Mouse (Mus musculus) embryonic facial prominence, embryonic 10.5 days (tissue): ENCODE results near the gene Cct3. TPM values are rescaled to one million over a fixed set of nuclear protein-coding genes. Genes with fewer than 3 reads are reported as not detected.

Source experiments
- DNase-seq: peaks from one replicate; pipeline ENCODE4 v3.0.0-alpha.2; 2017; ENCODE audit warnings: low spot score
- H3K27ac ChIP-seq: fragments of 300-500 bp; sonication (generic); replicated peaks from 2 replicates; pipeline ENCODE4 v1.5.1; 2016; ENCODE audit warnings: mild to moderate bottlenecking
- H3K27me3 ChIP-seq: fragments of 300-500 bp; sonication (generic); replicated peaks from 2 replicates; pipeline ENCODE4 v1.6.1; 2016; ENCODE audit warnings: low read depth, mild to moderate bottlenecking; ENCODE audit not compliant: poor library complexity, severe bottlenecking
- H3K36me3 ChIP-seq: fragments of 300-500 bp; sonication (generic); replicated peaks from 2 replicates; pipeline ENCODE4 v1.6.1; 2016; ENCODE audit warnings: mild to moderate bottlenecking, moderate library complexity
- H3K4me1 ChIP-seq: fragments of 300-500 bp; sonication (generic); 2 replicates; pipeline ENCODE4 v1.6.1; 2016
- H3K4me3 ChIP-seq: fragments of 300-500 bp; sonication (generic); 2 replicates; pipeline ENCODE4 v1.5.1; 2016; ENCODE audit warnings: mild to moderate bottlenecking, moderate library complexity
- H3K9me3 ChIP-seq: fragments of 300-500 bp; sonication (generic); 2 replicates; pipeline ENCODE4 v1.6.1; 2016; ENCODE audit warnings: mild to moderate bottlenecking
- WGBS: fragments of 180-500 bp; shearing (Covaris S2); methylation state at CpG from one replicate; pipeline ENCODE4 v1.1.7; 2016; 5-methylcytosine and 5-hydroxymethylcytosine counted together
- polyA plus RNA-seq: library from polyadenylated mRNA; unstranded; fragments of >200 nt; fragmentation: Nextera tagmentation; extraction: Ambion mirVana; gene quantifications from 2 replicates; pipeline ENCODE4 v1.2.1, GENCODE M21; 2016

The Cct3 gene
- polyA plus RNA-seq, 1 experiment from 2014 or later = 862 TPM

DNA sequence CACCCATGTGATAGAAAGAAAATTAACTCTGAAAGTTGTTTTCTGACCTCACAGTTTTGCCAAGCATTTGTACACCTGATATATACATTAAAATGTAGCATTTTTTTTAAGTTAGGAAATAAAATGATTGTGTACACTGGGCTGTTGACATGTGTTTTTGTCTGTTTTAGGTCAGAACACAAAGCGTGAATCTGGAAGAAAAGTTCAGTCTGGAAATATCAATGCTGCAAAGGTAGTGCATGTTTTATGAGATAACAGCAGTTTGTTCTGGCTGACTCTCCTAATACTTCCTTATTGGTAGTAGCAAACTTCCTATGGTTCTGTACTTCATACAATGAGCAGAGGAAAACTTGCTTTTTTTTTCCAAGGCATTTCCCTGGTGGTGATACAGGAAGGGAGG lies 2.3 kb downstream of the Cct3 start:
- H3K27me3 ChIP-seq = no peaks in the 10 kb centered on the region
- H3K4me3 ChIP-seq = peak overlapping the region; percentile 17; the same call in 1 of the 2 replicates
- no peak for DNase-seq
- H3K27ac ChIP-seq = no peak overlapping the region
- 92% methylated on average over 1 of the region's 1 CpGs for WGBS
- no peaks in the 10 kb centered on the region for H3K9me3 ChIP-seq
- peaks cover 56% of the 10 kb centered on the region for H3K36me3 ChIP-seq
- H3K4me1 ChIP-seq = peaks cover 20% of the 10 kb centered on the region

DNA sequence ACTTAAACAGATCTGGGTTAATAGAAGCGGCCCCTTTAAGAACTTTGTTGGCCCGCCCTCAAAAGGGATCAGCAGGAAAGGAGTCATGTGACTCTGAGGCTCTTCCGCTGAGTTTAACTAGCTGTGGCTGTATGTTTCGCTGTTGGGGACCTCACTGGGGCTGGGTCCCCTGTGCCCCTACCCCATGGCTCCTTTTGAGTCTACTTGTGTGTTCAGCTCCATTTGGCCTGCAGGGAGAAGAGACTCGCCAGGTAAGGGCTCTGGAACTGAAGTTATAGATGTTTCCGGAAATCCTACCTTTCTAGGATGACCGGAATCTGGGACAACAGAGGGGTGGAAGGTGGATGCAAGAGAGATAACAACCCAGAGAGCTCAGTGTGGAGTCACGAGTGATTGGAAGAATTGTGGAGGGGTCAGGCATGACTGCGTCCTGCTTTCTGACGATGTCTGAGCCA lies 28.1 kb downstream of the Cct3 start, which contains the start of gene Glmp:
Gene Glmp, plus strand, starts transcription at position 73 of the 455 bp plus-strand sequence.
- peak within 1 kb of the TSS; percentile 85 for H3K27ac ChIP-seq
- H3K4me3 ChIP-seq = peak within 1 kb of the TSS; percentile 87
- 3% methylated on average over 10 of the region's 10 CpGs for WGBS
- H3K4me1 ChIP-seq = peaks cover 17% of the 10 kb centered on the region
- H3K9me3 ChIP-seq = no peaks in the 10 kb centered on the region
- peak; percentile 70 for DNase-seq
- no peaks in the 10 kb centered on the region for H3K27me3 ChIP-seq
- peaks cover 84% of the 10 kb centered on the region for H3K36me3 ChIP-seq

DNA sequence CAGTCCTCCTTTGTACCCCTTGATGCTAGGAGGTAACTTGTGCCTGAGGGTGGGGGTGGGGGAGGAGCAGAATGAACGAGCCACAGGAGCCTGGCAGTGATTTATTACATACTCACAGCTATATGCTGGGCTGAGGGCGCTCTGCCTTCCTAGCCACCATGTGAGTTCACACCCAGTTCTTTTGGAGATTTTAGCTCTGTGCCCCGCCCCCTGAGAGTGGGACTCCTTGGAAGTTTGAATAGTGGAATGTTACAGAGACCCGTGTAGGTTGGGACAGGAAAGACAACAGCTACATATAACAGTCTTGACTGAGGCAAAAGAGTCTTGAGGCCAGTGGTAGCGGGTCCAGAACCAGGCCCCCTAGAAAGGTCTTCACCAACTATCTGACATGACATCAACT lies 32.0 kb downstream of the Cct3 start:
- Histone ChIP-seq H3K36me3 (peaks cover 68% of the 10 kb centered on the region), H3K4me1 (peaks cover 29% of the 10 kb centered on the region), H3K27ac (no peak overlapping the region), H3K27me3 (no peaks in the 10 kb centered on the region), H3K4me3 (no peak overlapping the region), H3K9me3 (no peaks in the 10 kb centered on the region)
- WGBS = 85% methylated on average over 5 of the region's 5 CpGs
- DNase-seq = no peak

DNA sequence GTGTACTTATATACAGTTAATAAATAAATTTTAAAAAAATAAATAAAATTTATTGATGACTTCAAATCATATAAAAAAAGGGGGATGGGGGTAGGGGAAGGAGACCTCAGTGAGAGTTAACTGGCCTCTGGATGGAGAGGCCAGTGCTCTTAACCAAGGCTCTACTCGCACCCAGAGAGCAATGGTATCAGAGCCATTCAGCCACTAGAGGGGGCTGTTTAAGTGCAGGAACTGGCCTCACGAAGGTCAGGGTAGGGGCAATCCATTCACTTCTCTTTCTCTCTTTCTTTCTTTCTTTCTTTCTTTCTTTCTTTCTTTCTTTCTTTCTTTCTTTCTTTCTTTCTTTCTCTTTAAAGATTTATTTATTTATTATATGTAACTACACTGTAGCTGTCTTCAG lies 34.4 kb downstream of the Cct3 start:
- Histone ChIP-seq H3K4me3 (no peak overlapping the region), H3K36me3 (peaks cover 60% of the 10 kb centered on the region), H3K27ac (no peak overlapping the region), H3K9me3 (no peaks in the 10 kb centered on the region), H3K27me3 (no peaks in the 10 kb centered on the region), H3K4me1 (peaks cover 29% of the 10 kb centered on the region)
- 43% methylated on average over 2 of the region's 2 CpGs for WGBS
- peak; percentile 49 for DNase-seq

DNA sequence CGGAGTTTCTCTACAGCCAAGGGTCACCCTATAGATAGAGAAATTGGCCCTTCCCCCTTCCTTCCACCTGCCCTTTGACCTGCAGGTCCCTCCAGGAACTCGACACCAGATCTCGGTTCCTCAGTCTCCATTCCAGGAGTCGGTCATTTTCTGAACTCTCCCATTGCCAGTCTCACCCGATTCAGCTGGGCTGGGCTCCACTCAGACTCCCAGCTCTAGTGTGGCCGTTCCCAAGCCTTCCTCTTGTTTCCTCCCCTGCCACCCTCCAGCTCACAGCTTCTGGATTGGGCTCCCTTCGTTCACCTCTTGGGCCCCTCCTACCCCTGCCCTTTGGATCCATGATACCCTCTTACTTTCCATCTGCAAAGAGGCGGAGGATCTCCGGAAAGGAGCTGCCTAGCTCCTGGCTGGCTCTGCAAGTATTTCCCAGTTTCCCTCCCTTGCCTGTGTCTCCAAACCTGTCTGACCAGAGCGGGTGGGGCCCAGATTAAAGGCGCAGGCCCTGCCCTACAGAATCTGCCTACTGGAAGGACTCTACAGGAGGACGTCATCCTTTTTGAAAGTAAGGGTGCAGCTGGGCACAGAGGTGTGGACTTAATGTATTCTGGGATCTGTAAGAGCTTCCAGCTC lies 37.2 kb downstream of the Cct3 start:
- Histone ChIP-seq H3K27me3 (no peaks in the 10 kb centered on the region), H3K27ac (peak overlapping the region; percentile 94), H3K4me1 (peaks cover 41% of the 10 kb centered on the region), H3K36me3 (peaks cover 49% of the 10 kb centered on the region), H3K9me3 (no peaks in the 10 kb centered on the region), H3K4me3 (peak overlapping the region; percentile 78; the same call in 1 of the 2 replicates)
- 49% methylated on average over 12 of the region's 12 CpGs for WGBS
- DNase-seq = peak; percentile 29

DNA sequence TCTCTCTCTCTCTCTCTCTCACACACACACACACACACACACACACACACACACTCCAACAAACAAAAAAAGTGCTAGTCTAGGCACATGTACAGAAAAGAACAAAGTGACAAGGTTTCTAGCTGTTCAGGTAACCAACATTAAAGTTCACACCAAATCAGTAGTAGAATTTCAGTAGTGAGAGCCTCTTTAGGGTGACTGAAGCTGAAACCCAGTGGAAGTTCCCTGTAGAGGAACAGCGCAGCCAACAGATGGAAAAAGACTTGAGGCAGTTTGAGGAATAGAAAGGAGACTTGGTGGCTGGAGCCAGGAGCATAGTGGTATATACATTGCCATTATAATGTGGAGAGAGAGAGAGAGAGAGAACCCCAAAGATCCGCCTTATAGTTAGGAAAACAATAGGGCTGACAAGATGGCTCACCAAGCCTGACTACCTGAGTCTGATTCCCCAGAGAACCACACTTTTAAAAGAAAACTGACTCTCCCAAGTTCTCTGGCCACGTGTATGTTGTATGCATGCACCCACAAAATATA lies 38.1 kb downstream of the Cct3 start:
- peak overlapping the region; percentile 94 for H3K27ac ChIP-seq
- 42% methylated on average over 3 of the region's 3 CpGs for WGBS
- DNase-seq = no peak

DNA sequence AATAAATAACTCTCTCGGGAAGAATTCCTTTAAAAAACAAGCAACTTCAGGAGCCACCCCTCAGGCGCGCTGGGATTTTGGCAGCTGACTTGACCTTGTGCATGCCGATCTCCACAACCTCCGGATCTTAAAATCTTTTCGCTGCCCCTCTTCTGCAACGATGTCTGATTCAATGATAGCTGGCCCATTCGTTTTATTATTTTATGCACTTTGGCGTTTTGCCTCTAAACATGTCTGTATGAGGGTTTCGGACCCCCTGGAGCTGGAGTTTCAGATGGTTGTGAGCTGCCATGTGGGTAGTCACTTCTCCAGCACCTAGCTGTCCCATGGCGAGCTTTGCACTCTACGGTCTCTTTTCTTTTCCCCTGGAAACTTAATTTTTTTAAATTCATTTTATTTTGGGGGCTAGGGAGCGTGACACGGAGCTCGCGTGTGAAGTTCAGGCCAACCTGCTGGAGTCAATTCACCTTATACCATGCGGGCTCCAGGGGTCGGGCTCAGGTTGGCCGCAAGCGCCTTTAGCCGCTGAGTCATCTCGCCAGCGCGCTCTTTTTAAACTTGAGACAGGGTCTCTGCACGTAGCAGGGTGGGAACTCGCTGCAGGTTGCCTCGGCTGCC lies 38.6 kb downstream of the Cct3 start:
- 2% methylated on average over 27 of the region's 27 CpGs for WGBS
- no peaks in the 10 kb centered on the region for H3K9me3 ChIP-seq
- no peaks in the 10 kb centered on the region for H3K27me3 ChIP-seq
- peaks cover 39% of the 10 kb centered on the region for H3K36me3 ChIP-seq
- peak overlapping the region; percentile 94 for H3K27ac ChIP-seq
- peak overlapping the region; percentile 78 for H3K4me3 ChIP-seq
- DNase-seq = no peak
- H3K4me1 ChIP-seq = peaks cover 41% of the 10 kb centered on the region

More for the DNA sequence above, 38.1 kb downstream of the Cct3 start:
- H3K4me1 ChIP-seq = peaks cover 41% of the 10 kb centered on the region
- no peaks in the 10 kb centered on the region for H3K27me3 ChIP-seq
- H3K9me3 ChIP-seq = no peaks in the 10 kb centered on the region
- peak overlapping the region; percentile 78 for H3K4me3 ChIP-seq
- peaks cover 43% of the 10 kb centered on the region for H3K36me3 ChIP-seq

DNA sequence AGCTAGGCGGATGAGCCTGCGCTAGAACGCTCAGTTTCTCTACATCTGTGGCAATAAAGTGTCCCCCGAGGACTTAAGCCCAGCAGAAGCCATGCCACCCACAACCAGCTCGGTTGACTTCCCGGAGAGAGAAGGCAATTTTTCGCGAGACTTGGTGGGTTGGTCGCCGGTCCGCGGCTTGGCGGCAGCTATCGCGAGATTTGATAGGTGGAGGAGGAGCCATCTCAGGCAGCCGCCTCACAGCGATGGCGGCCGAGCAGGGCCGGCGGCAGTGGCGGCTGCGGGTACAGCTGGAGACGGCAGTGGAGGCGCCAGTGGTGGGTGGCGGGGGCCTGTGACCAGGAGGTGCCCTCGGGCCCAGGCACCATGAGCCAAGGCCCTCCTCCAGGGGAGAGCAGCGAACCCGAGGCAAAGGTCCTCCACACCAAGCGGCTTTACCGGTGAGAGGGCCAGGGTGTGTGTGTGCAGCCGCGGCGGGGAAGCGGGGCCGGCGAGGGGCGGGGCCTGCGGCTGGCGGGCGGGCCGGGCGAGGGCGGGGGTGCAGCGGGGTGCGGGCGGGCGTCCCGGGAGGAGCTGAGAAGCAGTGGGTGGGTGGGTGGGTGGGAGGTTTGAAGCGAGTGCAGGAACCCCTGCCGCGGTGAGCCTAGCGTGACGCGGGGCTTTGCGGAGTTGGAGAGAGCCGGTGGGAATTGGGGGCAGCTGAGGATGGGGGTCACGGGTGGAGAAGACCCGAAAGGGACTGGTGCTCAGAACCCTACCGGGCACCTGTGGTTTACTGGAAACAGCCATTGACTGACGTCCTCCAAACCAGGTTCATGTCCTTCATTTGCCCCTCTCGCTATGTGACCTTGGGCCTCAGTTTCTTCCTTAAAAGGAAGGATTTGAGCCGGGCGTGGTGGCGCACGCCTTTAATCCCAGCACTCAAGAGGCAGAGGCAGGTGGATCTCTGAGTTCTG lies 39.4 kb downstream of the Cct3 start, which contains the start of the genes Tmem79 and Smg5:
Gene Tmem79, minus strand, starts transcription at position 91 of the 956 bp plus-strand sequence.
Gene Smg5, plus strand, starts transcription at position 203 of the 956 bp plus-strand sequence.
- Histone ChIP-seq H3K9me3 (no peaks in the 10 kb centered on the region), H3K27me3 (no peaks in the 10 kb centered on the region), H3K27ac (peak within 1 kb of the TSS; percentile 94), H3K4me1 (peaks cover 41% of the 10 kb centered on the region), H3K4me3 (peak within 1 kb of the TSS; percentile 78), H3K36me3 (peaks cover 42% of the 10 kb centered on the region)
- peak; percentile 96 for DNase-seq
- WGBS = 3% methylated on average over 61 of the region's 66 CpGs

DNA sequence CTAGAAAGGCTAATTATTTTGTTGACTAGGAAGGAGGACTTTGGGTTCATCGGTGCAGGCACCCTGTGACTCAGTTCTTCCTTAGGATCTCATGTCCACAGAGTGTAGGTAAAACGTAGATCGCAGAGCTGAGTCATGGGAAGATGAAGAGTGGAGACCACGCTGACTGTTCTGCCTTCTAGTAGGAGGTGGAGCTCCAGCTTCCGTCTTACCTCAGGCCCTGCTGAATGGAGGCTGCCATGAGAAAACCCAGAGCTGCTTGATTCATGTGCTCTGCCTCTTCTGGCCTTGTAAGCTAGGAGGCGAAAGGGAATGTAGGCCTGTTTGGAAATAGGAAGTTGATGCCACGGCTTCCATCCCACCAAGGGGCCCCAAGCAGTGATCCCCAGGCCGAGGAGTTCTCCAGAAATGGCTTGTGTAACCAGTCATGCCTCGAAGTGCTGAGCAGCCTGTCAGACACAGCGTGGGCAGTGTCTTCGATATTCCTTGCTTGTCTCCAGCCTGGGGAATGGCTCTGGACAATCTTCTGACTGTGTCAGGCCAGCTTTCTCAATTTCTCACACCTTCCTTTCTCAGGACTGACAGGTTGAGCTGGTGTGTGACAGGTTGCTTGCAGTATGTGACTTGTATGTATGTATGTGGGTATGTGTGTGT lies 40.6 kb downstream of the Cct3 start:
- no peak for DNase-seq
- Histone ChIP-seq H3K27ac (no peak overlapping the region), H3K4me1 (peaks cover 41% of the 10 kb centered on the region), H3K36me3 (peaks cover 48% of the 10 kb centered on the region), H3K9me3 (no peaks in the 10 kb centered on the region), H3K27me3 (no peaks in the 10 kb centered on the region), H3K4me3 (peak overlapping the region; percentile 78)
- 87% methylated on average over 11 of the region's 11 CpGs for WGBS

DNA sequence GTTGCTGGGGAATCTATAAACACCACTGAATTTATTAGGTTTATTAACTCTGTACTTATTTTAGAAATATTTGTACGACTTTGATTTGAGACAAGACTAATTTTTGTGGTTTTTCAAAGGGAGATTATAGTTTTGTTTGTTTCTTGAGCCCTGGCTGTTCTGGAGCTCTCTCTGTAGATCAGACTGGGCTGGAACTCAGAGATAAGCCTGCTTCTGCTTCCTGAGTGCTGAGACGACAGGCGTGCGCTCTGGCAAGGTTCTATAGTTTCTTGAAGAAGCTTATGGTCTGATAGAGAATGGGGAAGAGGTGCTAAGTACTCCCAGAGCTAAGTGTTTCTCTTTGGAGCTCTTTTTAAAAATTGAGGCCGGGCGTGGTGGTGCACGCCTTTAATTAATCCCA lies 41.4 kb downstream of the Cct3 start:
- H3K4me1 ChIP-seq = peaks cover 36% of the 10 kb centered on the region
- H3K36me3 ChIP-seq = peaks cover 49% of the 10 kb centered on the region
- H3K9me3 ChIP-seq = no peaks in the 10 kb centered on the region
- H3K4me3 ChIP-seq = no peak overlapping the region
- no peak for DNase-seq
- no peak overlapping the region for H3K27ac ChIP-seq
- no peaks in the 10 kb centered on the region for H3K27me3 ChIP-seq
- WGBS = 93% methylated on average over 7 of the region's 7 CpGs

DNA sequence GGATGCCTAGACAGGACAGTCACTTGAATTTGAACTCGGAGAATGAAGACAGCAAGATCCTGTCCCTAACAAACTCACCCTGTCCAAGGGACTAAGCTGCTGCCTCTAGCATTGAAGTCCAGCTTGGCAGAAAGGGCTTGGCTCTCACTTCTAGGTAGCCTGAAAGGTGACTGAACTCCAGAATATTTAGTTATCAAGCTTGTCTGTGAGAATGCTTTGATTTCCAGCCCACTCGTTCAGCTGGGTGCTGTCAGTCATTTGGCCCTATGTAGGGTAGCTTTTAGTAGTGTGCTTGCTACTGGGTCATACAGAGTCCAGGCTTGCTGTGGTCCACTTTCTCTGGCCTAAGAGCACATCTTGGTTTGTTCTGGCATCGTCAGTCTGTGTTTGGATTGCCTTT lies 42.1 kb downstream of the Cct3 start:
- Histone ChIP-seq H3K4me1 (peaks cover 29% of the 10 kb centered on the region), H3K36me3 (peaks cover 54% of the 10 kb centered on the region), H3K4me3 (no peak overlapping the region), H3K27ac (no peak overlapping the region), H3K9me3 (no peaks in the 10 kb centered on the region), H3K27me3 (no peaks in the 10 kb centered on the region)
- no peak for DNase-seq
- WGBS = 88% methylated on average over 3 of the region's 3 CpGs

DNA sequence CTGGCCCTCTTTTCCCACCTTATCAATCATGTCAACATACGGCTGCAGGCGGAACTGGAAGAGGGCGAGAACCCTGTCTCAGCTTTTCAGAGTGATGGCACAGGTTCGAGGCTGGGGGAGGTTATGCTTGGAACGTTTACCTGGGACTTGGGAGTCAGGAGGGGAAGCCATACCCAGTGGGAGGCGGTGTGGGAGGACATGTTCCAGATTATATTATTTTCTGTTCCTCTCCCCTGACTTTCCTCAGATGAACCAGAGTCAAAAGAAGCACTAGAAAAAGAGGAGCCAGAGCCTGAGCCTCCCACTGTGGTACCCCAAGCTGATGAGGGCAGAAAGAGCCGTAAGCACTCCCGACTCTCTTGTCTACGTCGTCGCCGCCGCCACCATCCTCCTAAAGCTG lies 53.8 kb downstream of the Cct3 start:
- Histone ChIP-seq H3K4me1 (no peaks in the 10 kb centered on the region), H3K27me3 (no peaks in the 10 kb centered on the region), H3K27ac (no peak overlapping the region), H3K36me3 (peaks cover 100% of the 10 kb centered on the region), H3K9me3 (no peaks in the 10 kb centered on the region), H3K4me3 (no peak overlapping the region)
- no peak for DNase-seq
- WGBS = 95% methylated on average over 13 of the region's 13 CpGs
